Mouse (Mus musculus) midbrain, embryonic 12.5 days (tissue): ENCODE results near the gene Nav1. TPM values are rescaled to one million over a fixed set of nuclear protein-coding genes. Genes with fewer than 3 reads are reported as not detected.

ENCODE experiments used
- ATAC-seq: fragments of 200-750 bp; cut with Nextera tagmentation; 2 replicates; pipeline ENCODE4 v1.8.0; 2017; ENCODE audit warnings: low read depth, moderate TSS enrichment, moderate library complexity; ENCODE audit not compliant: low FRiP score
- H3K27ac ChIP-seq: fragments of 300-500 bp; sonication (generic); replicated peaks from 2 replicates; pipeline ENCODE4 v1.5.1; 2016; ENCODE audit warnings: mild to moderate bottlenecking
- H3K27me3 ChIP-seq: fragments of 300-500 bp; sonication (generic); 2 replicates; pipeline ENCODE4 v1.6.1; 2016; ENCODE audit warnings: mild to moderate bottlenecking
- H3K36me3 ChIP-seq: fragments of 300-500 bp; sonication (generic); 2 replicates; pipeline ENCODE4 v1.6.1; 2016
- H3K4me1 ChIP-seq: fragments of 300-500 bp; sonication (generic); 2 replicates; pipeline ENCODE4 v1.6.1; 2016
- H3K4me2 ChIP-seq: fragments of 300-500 bp; sonication (generic); replicated peaks from 2 replicates; pipeline ENCODE4 v1.6.1; 2016; ENCODE audit warnings: mild to moderate bottlenecking, moderate library complexity
- H3K4me3 ChIP-seq: fragments of 300-500 bp; sonication (generic); 2 replicates; pipeline ENCODE4 v1.5.1; 2016; ENCODE audit warnings: mild to moderate bottlenecking
- H3K9ac ChIP-seq: fragments of 300-500 bp; sonication (generic); replicated peaks from 2 replicates; pipeline ENCODE4 v1.6.1; 2016; ENCODE audit warnings: mild to moderate bottlenecking, moderate library complexity
- H3K9me3 ChIP-seq: fragments of 300-500 bp; sonication (generic); 2 replicates; pipeline ENCODE4 v1.6.1; 2016; ENCODE audit warnings: mild to moderate bottlenecking
- WGBS: fragments of 180-500 bp; shearing (Covaris S2); methylation state at CpG from one replicate; pipeline ENCODE4 v1.1.7; 2016; 5-methylcytosine and 5-hydroxymethylcytosine counted together
- polyA plus RNA-seq: library from polyadenylated mRNA; unstranded; fragments of >200 nt; fragmentation: Nextera tagmentation; extraction: Ambion mirVana; gene quantifications from 2 replicates; pipeline ENCODE4 v1.2.1, GENCODE M21; 2016

Nav1 gene
- polyA plus RNA-seq, 1 experiment from 2014 or later = 25.6 TPM

GRCm38 (mm10) chr1:135633478-135633877 lies 26.4 kb upstream of the Nav1 start:
- H3K4me3 ChIP-seq = no peak overlapping the region
- H3K9me3 ChIP-seq = no peaks in the 10 kb centered on the region
- no peak overlapping the region for H3K4me2 ChIP-seq
- H3K4me1 ChIP-seq = peaks cover 22% of the 10 kb centered on the region
- H3K9ac ChIP-seq = no peak overlapping the region
- ATAC-seq = no peak
- H3K36me3 ChIP-seq = no peaks in the 10 kb centered on the region
- no peaks in the 10 kb centered on the region for H3K27me3 ChIP-seq
- 90% methylated on average over 4 of the region's 4 CpGs for WGBS
- H3K27ac ChIP-seq = no peak overlapping the region

- 55% methylated on average over 1 of the region's 1 CpGs for WGBS
Observed at GRCm38 (mm10) chr1:135632199-135632598, 25.1 kb upstream of the Nav1 start.

GRCm38 (mm10) chr1:135631515-135631914 lies 24.4 kb upstream of the Nav1 start:
- no peaks in the 10 kb centered on the region for H3K9me3 ChIP-seq
- ATAC-seq = no peak
- no peaks in the 10 kb centered on the region for H3K27me3 ChIP-seq
- no peak overlapping the region for H3K4me2 ChIP-seq
- WGBS = 86% methylated on average over 8 of the region's 8 CpGs
- H3K36me3 ChIP-seq = no peaks in the 10 kb centered on the region
- H3K9ac ChIP-seq = no peak overlapping the region
- peaks cover 8% of the 10 kb centered on the region for H3K4me1 ChIP-seq
- H3K4me3 ChIP-seq = no peak overlapping the region
- no peak overlapping the region for H3K27ac ChIP-seq

More at GRCm38 (mm10) chr1:135632199-135632598, 25.1 kb upstream of the Nav1 start:
- no peak overlapping the region for H3K27ac ChIP-seq
- no peak overlapping the region for H3K4me2 ChIP-seq
- ATAC-seq = no peak
- no peaks in the 10 kb centered on the region for H3K27me3 ChIP-seq
- H3K9me3 ChIP-seq = no peaks in the 10 kb centered on the region
- H3K9ac ChIP-seq = no peak overlapping the region
- H3K4me1 ChIP-seq = peaks cover 14% of the 10 kb centered on the region
- no peak overlapping the region for H3K4me3 ChIP-seq
- no peaks in the 10 kb centered on the region for H3K36me3 ChIP-seq

DNA sequence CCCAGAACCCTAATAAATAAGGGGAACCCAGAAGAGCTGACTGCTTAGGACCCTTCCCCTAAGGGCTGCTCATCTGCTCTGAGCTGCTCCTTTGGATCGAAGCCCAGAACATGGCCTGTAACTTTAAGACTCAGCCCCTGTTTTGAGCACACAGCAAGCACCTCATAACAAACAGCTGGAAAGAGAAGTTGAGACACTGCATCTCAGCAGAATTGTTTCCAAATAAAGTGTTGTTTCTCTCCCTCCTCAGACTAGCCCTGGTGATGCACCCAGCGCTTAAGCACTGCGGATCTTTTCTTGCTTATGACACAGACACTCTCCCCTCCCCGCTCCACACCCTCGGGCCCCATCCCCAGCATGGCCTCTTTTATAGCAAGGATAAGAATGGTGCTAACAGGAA lies 22.8 kb upstream of the Nav1 start:
- H3K4me1 ChIP-seq = no peaks in the 10 kb centered on the region
- H3K4me2 ChIP-seq = no peak overlapping the region
- H3K27ac ChIP-seq = no peak overlapping the region
- ATAC-seq = no peak
- no peak overlapping the region for H3K9ac ChIP-seq
- WGBS = 85% methylated on average over 5 of the region's 5 CpGs
- H3K36me3 ChIP-seq = no peaks in the 10 kb centered on the region
- no peaks in the 10 kb centered on the region for H3K27me3 ChIP-seq
- H3K9me3 ChIP-seq = no peaks in the 10 kb centered on the region
- no peak overlapping the region for H3K4me3 ChIP-seq

DNA sequence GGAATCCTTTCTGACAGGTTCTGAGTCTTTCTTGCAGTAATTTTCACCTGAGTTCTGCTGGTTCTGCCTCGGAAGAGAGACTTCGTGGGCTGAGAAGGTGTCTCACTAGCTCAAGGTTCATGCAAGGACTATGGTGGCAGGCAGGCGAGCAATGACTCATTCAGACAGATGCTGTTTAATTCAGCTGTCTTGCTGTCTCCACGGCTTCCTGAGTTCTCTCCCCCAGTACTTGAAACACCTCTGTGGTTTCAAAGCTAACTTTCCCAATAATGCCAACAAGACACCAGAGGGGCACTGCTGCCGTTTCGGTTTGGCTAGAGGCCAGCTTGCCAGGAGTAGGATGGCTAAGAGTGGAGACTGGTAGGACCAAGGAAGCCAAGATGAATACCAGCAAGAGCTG lies 19.1 kb upstream of the Nav1 start:
- Histone ChIP-seq H3K27ac (no peak overlapping the region), H3K4me2 (no peak overlapping the region), H3K4me3 (no peak overlapping the region), H3K9ac (no peak overlapping the region), H3K9me3 (no peaks in the 10 kb centered on the region), H3K36me3 (no peaks in the 10 kb centered on the region), H3K27me3 (no peaks in the 10 kb centered on the region), H3K4me1 (peaks cover 4% of the 10 kb centered on the region; the same call in 1 of the 2 replicates)
- ATAC-seq = no peak
- WGBS = 92% methylated on average over 6 of the region's 6 CpGs

- no peak for ATAC-seq
- Histone ChIP-seq H3K9ac (no peak overlapping the region), H3K4me3 (no peak overlapping the region), H3K27me3 (no peaks in the 10 kb centered on the region), H3K27ac (no peak overlapping the region), H3K36me3 (no peaks in the 10 kb centered on the region), H3K4me2 (no peak overlapping the region), H3K4me1 (peaks cover 4% of the 10 kb centered on the region; the same call in 1 of the 2 replicates), H3K9me3 (no peaks in the 10 kb centered on the region)
- WGBS = 74% methylated on average over 3 of the region's 3 CpGs
Observed at GRCm38 (mm10) chr1:135625741-135626140, 18.6 kb upstream of the Nav1 start.

DNA sequence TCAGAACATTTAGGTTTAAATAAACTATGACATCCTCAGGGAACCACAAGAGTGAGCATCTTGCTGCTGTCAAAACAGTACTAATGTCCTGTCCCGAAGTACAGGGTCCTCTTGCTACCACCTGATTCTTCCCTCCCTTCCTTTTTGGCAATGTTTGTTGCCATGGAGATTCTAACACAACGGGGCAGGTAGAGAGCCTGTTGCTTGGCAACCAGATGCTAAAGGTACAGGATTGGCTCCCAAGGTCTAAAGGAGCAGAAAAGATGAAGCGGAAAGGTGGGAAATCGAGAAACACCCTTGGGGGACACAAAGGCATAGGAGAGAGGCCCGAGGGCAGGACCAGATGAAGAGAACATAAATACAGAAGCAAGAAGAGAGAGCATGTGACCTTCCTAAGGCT lies 17.6 kb upstream of the Nav1 start:
- peaks cover 4% of the 10 kb centered on the region; the same call in 1 of the 2 replicates for H3K4me1 ChIP-seq
- no peaks in the 10 kb centered on the region for H3K9me3 ChIP-seq
- no peak overlapping the region for H3K9ac ChIP-seq
- no peaks in the 10 kb centered on the region for H3K27me3 ChIP-seq
- 77% methylated on average over 5 of the region's 5 CpGs for WGBS
- no peak overlapping the region for H3K4me3 ChIP-seq
- no peak overlapping the region for H3K27ac ChIP-seq
- no peak for ATAC-seq
- no peaks in the 10 kb centered on the region for H3K36me3 ChIP-seq
- H3K4me2 ChIP-seq = no peak overlapping the region

DNA sequence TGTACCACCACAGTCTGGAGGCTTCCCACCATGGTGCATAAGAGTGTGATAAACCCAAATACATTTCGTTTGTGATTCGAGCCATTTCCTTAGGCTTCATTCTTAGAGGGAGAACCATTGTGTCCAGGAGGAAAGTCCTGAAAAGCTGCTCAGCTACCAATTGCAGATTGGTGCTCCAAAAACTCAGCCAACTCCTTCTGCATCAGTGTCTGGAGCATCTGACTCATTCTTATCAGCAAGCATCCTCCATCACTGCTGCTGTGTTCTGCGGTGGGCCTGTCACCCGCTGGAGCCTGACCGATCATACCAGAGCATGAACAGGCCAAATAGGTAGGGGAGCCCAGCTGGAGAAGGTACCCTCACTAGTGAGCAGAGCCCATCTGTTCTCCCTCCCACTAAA lies 16.0 kb upstream of the Nav1 start:
- Histone ChIP-seq H3K4me3 (no peak overlapping the region), H3K27me3 (peaks cover 7% of the 10 kb centered on the region; the same call in 1 of the 2 replicates), H3K9me3 (no peaks in the 10 kb centered on the region), H3K4me1 (peaks cover 4% of the 10 kb centered on the region; the same call in 1 of the 2 replicates), H3K27ac (no peak overlapping the region), H3K36me3 (no peaks in the 10 kb centered on the region), H3K4me2 (no peak overlapping the region), H3K9ac (no peak overlapping the region)
- ATAC-seq = no peak
- WGBS = 88% methylated on average over 5 of the region's 5 CpGs

DNA sequence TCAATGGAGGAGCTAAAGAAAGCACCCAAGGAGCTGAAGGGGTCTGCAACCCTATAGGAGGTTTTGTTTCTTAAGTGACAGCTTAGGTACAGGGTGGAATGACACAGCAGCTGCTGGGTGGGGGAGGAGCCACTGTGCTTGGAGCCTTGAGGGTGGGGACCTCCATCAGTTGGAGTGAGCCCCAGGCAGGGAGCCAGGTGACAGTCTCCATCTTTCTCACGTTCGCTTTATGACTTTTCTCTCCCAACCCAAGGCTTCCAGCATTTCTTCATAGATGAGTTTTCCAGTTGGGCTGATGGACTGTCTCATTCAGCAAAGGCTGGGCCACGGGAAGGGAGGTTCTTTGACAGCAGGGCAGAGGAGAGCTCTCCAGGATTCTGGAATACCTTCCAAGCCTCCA lies 14.2 kb upstream of the Nav1 start:
- no peak overlapping the region for H3K4me2 ChIP-seq
- H3K36me3 ChIP-seq = no peaks in the 10 kb centered on the region
- no peak overlapping the region for H3K9ac ChIP-seq
- ATAC-seq = no peak
- peaks cover 8% of the 10 kb centered on the region for H3K4me1 ChIP-seq
- no peak overlapping the region for H3K4me3 ChIP-seq
- peaks cover 7% of the 10 kb centered on the region; the same call in 1 of the 2 replicates for H3K27me3 ChIP-seq
- H3K27ac ChIP-seq = no peak overlapping the region
- no peaks in the 10 kb centered on the region for H3K9me3 ChIP-seq
- WGBS = 55% methylated on average over 3 of the region's 3 CpGs

DNA sequence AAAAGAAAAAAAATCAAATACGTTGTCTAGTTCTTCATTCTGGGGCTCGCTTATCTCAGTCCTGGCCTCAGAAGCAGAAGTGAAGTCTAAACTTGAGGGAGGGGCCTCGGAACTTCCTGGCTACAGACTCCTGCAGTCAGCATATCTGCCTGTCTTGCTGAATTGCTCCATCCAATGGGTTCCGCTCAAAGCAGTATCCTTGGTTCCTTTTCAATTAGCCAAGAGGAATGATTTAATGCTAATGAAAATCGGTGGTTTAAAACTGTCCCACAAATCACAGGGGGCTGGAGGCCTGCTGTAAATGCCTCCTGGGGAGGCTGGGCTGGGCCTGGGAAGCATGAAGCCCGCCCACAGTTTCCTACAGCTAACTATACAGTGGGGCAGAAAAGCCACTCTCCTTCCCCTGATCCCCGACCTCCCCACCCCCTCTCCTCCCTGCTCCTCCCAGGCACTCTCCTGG lies 12.9 kb upstream of the Nav1 start:
- Histone ChIP-seq H3K9ac (no peak overlapping the region), H3K4me3 (no peak overlapping the region), H3K4me1 (peaks cover 18% of the 10 kb centered on the region), H3K4me2 (no peak overlapping the region), H3K27me3 (peaks cover 7% of the 10 kb centered on the region), H3K9me3 (no peaks in the 10 kb centered on the region), H3K27ac (no peak overlapping the region), H3K36me3 (no peaks in the 10 kb centered on the region)
- ATAC-seq = no peak
- 20% methylated on average over 7 of the region's 7 CpGs for WGBS

DNA sequence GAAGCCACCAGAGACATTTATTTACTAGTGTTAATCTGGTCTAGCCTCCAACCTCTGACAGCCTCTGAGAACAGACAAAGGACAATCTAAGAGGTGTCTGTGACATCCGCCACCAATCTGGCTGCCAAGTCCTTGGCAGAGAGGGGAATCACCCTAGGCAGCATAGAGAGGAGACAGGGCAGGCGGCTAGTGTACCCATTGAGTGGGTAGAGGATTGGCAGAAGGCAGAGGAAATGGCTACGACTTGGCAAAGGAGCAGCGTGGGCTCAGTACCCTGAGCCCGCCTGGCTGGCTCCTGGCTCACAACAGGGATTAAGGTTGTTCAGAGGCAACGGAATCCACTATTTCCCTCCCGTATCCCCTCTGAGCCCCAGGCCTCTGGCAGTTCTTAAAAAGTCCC lies 12.0 kb upstream of the Nav1 start:
- no peak overlapping the region for H3K4me2 ChIP-seq
- WGBS = 39% methylated on average over 7 of the region's 7 CpGs
- no peak overlapping the region for H3K27ac ChIP-seq

GRCm38 (mm10) chr1:135617344-135617743 lies 10.2 kb upstream of the Nav1 start:
- no peaks in the 10 kb centered on the region for H3K9me3 ChIP-seq
- H3K9ac ChIP-seq = no peak overlapping the region
- 89% methylated on average over 3 of the region's 3 CpGs for WGBS
- H3K4me1 ChIP-seq = peaks cover 18% of the 10 kb centered on the region
- no peaks in the 10 kb centered on the region for H3K36me3 ChIP-seq
- ATAC-seq = no peak
- no peak overlapping the region for H3K4me2 ChIP-seq
- H3K27me3 ChIP-seq = peaks cover 7% of the 10 kb centered on the region
- no peak overlapping the region for H3K27ac ChIP-seq
- no peak overlapping the region for H3K4me3 ChIP-seq

More for the DNA sequence above, 12.0 kb upstream of the Nav1 start:
- no peak for ATAC-seq
- H3K4me1 ChIP-seq = peaks cover 18% of the 10 kb centered on the region
- H3K36me3 ChIP-seq = no peaks in the 10 kb centered on the region
- peaks cover 7% of the 10 kb centered on the region for H3K27me3 ChIP-seq
- H3K4me3 ChIP-seq = no peak overlapping the region
- H3K9me3 ChIP-seq = no peaks in the 10 kb centered on the region
- no peak overlapping the region for H3K9ac ChIP-seq
